Mouse (Mus musculus): ENCODE measurements around the gene Ms4a12. TPM values are rescaled to one million over a fixed set of nuclear protein-coding genes. Genes with fewer than 3 reads are reported as not detected.
"Not testable (repeated sequence)": the region's sequence is repeated elsewhere in the genome, so short reads cannot be mapped to it uniquely, and the experiment has no call there.

Gene Ms4a12
- polyA plus RNA-seq, 1 experiment = not detected

DNA sequence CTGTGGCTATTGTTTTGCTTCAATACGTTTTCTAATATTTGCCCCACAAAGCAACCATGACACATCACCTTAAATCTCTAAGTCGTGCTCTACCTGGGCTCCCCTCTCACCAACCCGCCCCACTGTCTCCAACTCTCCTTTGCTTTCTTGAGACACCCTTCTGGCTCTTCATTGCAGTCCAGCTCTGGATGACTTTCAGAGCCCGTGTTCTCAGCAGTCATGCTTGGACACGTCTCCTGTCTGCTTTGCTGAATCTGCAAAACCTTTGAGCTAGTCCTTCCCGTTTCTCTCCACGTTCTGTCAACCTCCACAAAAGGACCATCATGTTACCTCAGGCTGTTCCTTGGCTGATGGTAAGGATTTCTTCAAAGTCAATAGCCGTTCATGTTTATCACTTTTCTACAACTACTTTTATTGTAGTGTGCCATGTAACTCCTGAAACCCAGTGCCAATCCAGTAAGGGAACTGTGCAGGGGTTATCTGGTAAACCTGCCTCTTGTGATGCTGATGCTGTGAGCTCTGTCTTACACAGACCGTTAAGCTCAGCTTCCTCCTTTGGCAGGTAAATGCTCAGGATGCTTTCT is 32.4 kb upstream of the Ms4a12 start:
- no peaks in the 10 kb centered on the region for H3K79me2 ChIP-seq (ENCODE audit: control insufficient read depth, insufficient read depth)
- H3K36me3 ChIP-seq (ENCODE audit: control insufficient read depth, insufficient read depth) = no peaks in the 10 kb centered on the region
- no peak overlapping the region for H3ac ChIP-seq (ENCODE audit: control insufficient read depth, insufficient read length, low read depth)
- H3K4me3 ChIP-seq (ENCODE audit: insufficient read depth, poor library complexity, severe bottlenecking) = no peak overlapping the region
- TF ChIP-seq FOSL1 (IDR thresholded peaks at IDR 0.05; ENCODE audit: insufficient read depth, low read length, poor library complexity, severe bottlenecking) (no peak), MYOD1 (IDR thresholded peaks at IDR 0.05; ENCODE audit: control insufficient read depth, insufficient read length, low read depth) (no peak), USF1 (IDR thresholded peaks at IDR 0.05; ENCODE audit: low read depth) (no peak), MYOG (IDR thresholded peaks at IDR 0.05; ENCODE audit: control insufficient read depth, extremely low read depth, insufficient read length) (no peak), CEBPB (IDR thresholded peaks at IDR 0.05; ENCODE audit: low read depth) (no peak), CTCF (IDR thresholded peaks at IDR 0.05; ENCODE audit: control insufficient read depth, insufficient read depth, insufficient read length) (no peak), MAX (IDR thresholded peaks at IDR 0.05) (no peak)
- no peaks in the 10 kb centered on the region for H3K79me3 ChIP-seq (ENCODE audit: low read depth)
- H3K27me3 ChIP-seq (ENCODE audit: control insufficient read depth, insufficient read depth, insufficient read length) = no peaks in the 10 kb centered on the region

DNA sequence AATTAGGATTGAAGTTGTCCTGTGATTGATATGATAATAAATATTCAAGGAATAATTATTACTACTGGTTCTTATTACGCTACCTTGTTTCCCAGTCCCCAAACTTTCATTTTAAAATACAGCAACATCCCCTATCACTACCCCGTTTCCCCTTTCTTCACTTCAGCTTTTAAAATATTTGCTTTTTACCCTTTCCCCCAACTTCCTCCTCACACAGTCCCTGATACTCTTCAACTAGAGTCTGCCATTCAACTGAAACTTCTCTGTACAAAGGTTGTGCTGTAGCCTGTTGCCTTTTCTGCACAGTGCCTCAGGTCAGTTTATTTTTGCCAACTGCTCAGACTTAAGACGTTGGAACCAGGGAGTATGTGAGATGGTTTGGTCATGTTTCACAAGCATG is 31.3 kb upstream of the Ms4a12 start:
- H3K79me2 ChIP-seq (ENCODE audit: control insufficient read depth, insufficient read depth) = no peaks in the 10 kb centered on the region
- no peaks in the 10 kb centered on the region for H3K79me3 ChIP-seq (ENCODE audit: low read depth)
- H3K4me3 ChIP-seq (ENCODE audit: insufficient read depth, poor library complexity, severe bottlenecking) = no peak overlapping the region
- TF ChIP-seq USF1 (IDR thresholded peaks at IDR 0.05; ENCODE audit: low read depth) (no peak), MYOG (IDR thresholded peaks at IDR 0.05; ENCODE audit: control insufficient read depth, extremely low read depth, insufficient read length) (no peak), FOSL1 (IDR thresholded peaks at IDR 0.05; ENCODE audit: insufficient read depth, low read length, poor library complexity, severe bottlenecking) (no peak), MYOD1 (IDR thresholded peaks at IDR 0.05; ENCODE audit: control insufficient read depth, insufficient read length, low read depth) (no peak), MAX (IDR thresholded peaks at IDR 0.05) (no peak), CEBPB (IDR thresholded peaks at IDR 0.05; ENCODE audit: low read depth) (no peak), CTCF (IDR thresholded peaks at IDR 0.05; ENCODE audit: control insufficient read depth, insufficient read depth, insufficient read length) (no peak)
- H3ac ChIP-seq (ENCODE audit: control insufficient read depth, insufficient read length, low read depth) = no peak overlapping the region
- no peaks in the 10 kb centered on the region for H3K36me3 ChIP-seq (ENCODE audit: control insufficient read depth, insufficient read depth)
- no peaks in the 10 kb centered on the region for H3K27me3 ChIP-seq (ENCODE audit: control insufficient read depth, insufficient read depth, insufficient read length)

DNA sequence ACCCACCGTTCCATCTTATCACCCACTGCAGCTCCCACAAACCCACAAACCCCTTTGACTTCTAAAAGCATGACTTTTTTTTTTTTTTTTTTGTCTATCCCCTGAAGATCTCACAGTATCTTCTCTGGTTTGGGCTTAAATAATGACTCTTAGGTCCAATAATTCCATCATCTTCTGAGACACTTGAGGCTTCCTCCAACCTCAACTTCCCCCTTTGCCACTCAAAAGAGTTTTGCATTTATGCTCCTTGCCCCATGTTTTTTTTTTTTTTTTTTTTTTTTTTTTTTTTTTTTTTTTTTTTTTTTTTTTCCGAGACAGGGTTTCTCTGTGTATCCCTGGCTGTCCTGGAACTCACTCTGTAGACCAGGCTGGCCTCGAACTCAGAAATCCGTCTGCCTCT is 30.7 kb upstream of the Ms4a12 start:
- H3K36me3 ChIP-seq (ENCODE audit: control insufficient read depth, insufficient read depth); H3K4me3 ChIP-seq (ENCODE audit: insufficient read depth, poor library complexity, severe bottlenecking); H3ac ChIP-seq (ENCODE audit: control insufficient read depth, insufficient read length, low read depth); H3K27me3 ChIP-seq (ENCODE audit: control insufficient read depth, insufficient read depth, insufficient read length); H3K79me2 ChIP-seq (ENCODE audit: control insufficient read depth, insufficient read depth); H3K79me3 ChIP-seq (ENCODE audit: low read depth): not testable (repeated sequence)

GRCm38 (mm10) chr19:11261522-11261921 is 29.3 kb upstream of the Ms4a12 start:
- TF ChIP-seq MYOD1 (IDR thresholded peaks at IDR 0.05; ENCODE audit: control insufficient read depth, insufficient read length, low read depth) (no peak), CEBPB (IDR thresholded peaks at IDR 0.05; ENCODE audit: low read depth) (no peak), MYOG (IDR thresholded peaks at IDR 0.05; ENCODE audit: control insufficient read depth, extremely low read depth, insufficient read length) (no peak), MAX (IDR thresholded peaks at IDR 0.05) (no peak), USF1 (IDR thresholded peaks at IDR 0.05; ENCODE audit: low read depth) (no peak), CTCF (IDR thresholded peaks at IDR 0.05; ENCODE audit: control insufficient read depth, insufficient read depth, insufficient read length) (no peak), FOSL1 (IDR thresholded peaks at IDR 0.05; ENCODE audit: insufficient read depth, low read length, poor library complexity, severe bottlenecking) (no peak)
- Histone ChIP-seq H3K4me3 (ENCODE audit: insufficient read depth, poor library complexity, severe bottlenecking) (no peak overlapping the region), H3ac (ENCODE audit: control insufficient read depth, insufficient read length, low read depth) (no peak overlapping the region), H3K27me3 (ENCODE audit: control insufficient read depth, insufficient read depth, insufficient read length) (no peaks in the 10 kb centered on the region), H3K79me3 (ENCODE audit: low read depth) (no peaks in the 10 kb centered on the region), H3K79me2 (ENCODE audit: control insufficient read depth, insufficient read depth) (no peaks in the 10 kb centered on the region), H3K36me3 (ENCODE audit: control insufficient read depth, insufficient read depth) (no peaks in the 10 kb centered on the region)

DNA sequence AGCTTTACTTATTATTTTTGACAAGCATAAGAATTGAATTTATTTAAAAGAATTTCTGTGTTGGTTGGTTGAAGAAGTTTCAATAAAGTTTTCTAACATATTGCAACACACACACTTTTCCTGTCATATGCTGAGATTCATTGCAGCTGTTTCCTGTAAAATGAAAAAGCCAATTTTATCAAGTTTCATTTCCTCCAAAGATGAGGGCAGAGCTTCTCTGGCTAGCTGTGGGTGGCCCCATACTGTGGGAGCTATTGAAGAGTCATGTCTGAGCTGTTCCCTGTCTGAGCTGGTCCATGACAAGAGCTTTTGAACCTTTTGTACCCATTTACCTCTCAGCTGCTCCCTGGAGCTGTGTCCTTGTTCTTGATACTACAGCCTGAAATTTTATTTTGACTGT is 12.0 kb upstream of the Ms4a12 start:
- H3K79me3 ChIP-seq (ENCODE audit: low read depth) = no peaks in the 10 kb centered on the region
- H3K27me3 ChIP-seq (ENCODE audit: control insufficient read depth, insufficient read depth, insufficient read length) = no peaks in the 10 kb centered on the region
- H3K36me3 ChIP-seq (ENCODE audit: control insufficient read depth, insufficient read depth) = no peaks in the 10 kb centered on the region
- no peaks in the 10 kb centered on the region for H3K79me2 ChIP-seq (ENCODE audit: control insufficient read depth, insufficient read depth)
- H3ac ChIP-seq (ENCODE audit: control insufficient read depth, insufficient read length, low read depth) = no peak overlapping the region
- TF ChIP-seq FOSL1 (IDR thresholded peaks at IDR 0.05; ENCODE audit: insufficient read depth, low read length, poor library complexity, severe bottlenecking) = no peak
- no peak for TF ChIP-seq USF1 (IDR thresholded peaks at IDR 0.05; ENCODE audit: low read depth)
- TF ChIP-seq MAX (IDR thresholded peaks at IDR 0.05) = no peak
- no peak for TF ChIP-seq MYOD1 (IDR thresholded peaks at IDR 0.05; ENCODE audit: control insufficient read depth, insufficient read length, low read depth)
- TF ChIP-seq CEBPB (IDR thresholded peaks at IDR 0.05; ENCODE audit: low read depth) = no peak
- no peak for TF ChIP-seq CTCF (IDR thresholded peaks at IDR 0.05; ENCODE audit: control insufficient read depth, insufficient read depth, insufficient read length)
- TF ChIP-seq MYOG (IDR thresholded peaks at IDR 0.05; ENCODE audit: control insufficient read depth, extremely low read depth, insufficient read length) = no peak
- H3K4me3 ChIP-seq (ENCODE audit: insufficient read depth, poor library complexity, severe bottlenecking) = no peak overlapping the region

- TF ChIP-seq CEBPB (IDR thresholded peaks at IDR 0.05; ENCODE audit: low read depth) (no peak), CTCF (IDR thresholded peaks at IDR 0.05; ENCODE audit: control insufficient read depth, insufficient read depth, insufficient read length) (no peak), FOSL1 (IDR thresholded peaks at IDR 0.05; ENCODE audit: insufficient read depth, low read length, poor library complexity, severe bottlenecking) (no peak), MAX (IDR thresholded peaks at IDR 0.05) (no peak), MYOG (IDR thresholded peaks at IDR 0.05; ENCODE audit: control insufficient read depth, extremely low read depth, insufficient read length) (no peak), MYOD1 (IDR thresholded peaks at IDR 0.05; ENCODE audit: control insufficient read depth, insufficient read length, low read depth) (no peak), USF1 (IDR thresholded peaks at IDR 0.05; ENCODE audit: low read depth) (no peak)
Measured at GRCm38 (mm10) chr19:11242560-11242959, 10.3 kb upstream of the Ms4a12 start.

More at GRCm38 (mm10) chr19:11242560-11242959, 10.3 kb upstream of the Ms4a12 start:
- H3K36me3 ChIP-seq (ENCODE audit: control insufficient read depth, insufficient read depth) = no peaks in the 10 kb centered on the region
- H3K79me2 ChIP-seq (ENCODE audit: control insufficient read depth, insufficient read depth) = no peaks in the 10 kb centered on the region
- no peak overlapping the region for H3K4me3 ChIP-seq (ENCODE audit: insufficient read depth, poor library complexity, severe bottlenecking)
- H3K79me3 ChIP-seq (ENCODE audit: low read depth) = no peaks in the 10 kb centered on the region
- H3ac ChIP-seq (ENCODE audit: control insufficient read depth, insufficient read length, low read depth) = no peak overlapping the region
- no peaks in the 10 kb centered on the region for H3K27me3 ChIP-seq (ENCODE audit: control insufficient read depth, insufficient read depth, insufficient read length)

Data from C2C12 (cell line).